Mouse (Mus musculus): ENCODE data around the gene Slc7a15. TPM values are rescaled to one million over a fixed set of nuclear protein-coding genes. Genes with fewer than 3 reads are reported as not detected.

Slc7a15 gene
- polyA plus RNA-seq, 1 experiment = not detected

GRCm38 (mm10) chr12:8635546-8635945, 36.7 kb upstream of the Slc7a15 start:
- no peaks in the 10 kb centered on the region for H3K27me3 ChIP-seq (ENCODE audit: control insufficient read depth, insufficient read depth, low read length)
- no peak overlapping the region for H3K27ac ChIP-seq (ENCODE audit: insufficient read depth, low read length)
- no peaks in the 10 kb centered on the region for H3K36me3 ChIP-seq (ENCODE audit: control insufficient read depth, insufficient read depth, low read length)
- H3K4me1 ChIP-seq (ENCODE audit: control insufficient read depth, insufficient read depth, insufficient read length) = no peaks in the 10 kb centered on the region
- TF ChIP-seq CTCF (IDR thresholded peaks at IDR 0.05; ENCODE audit: extremely low read depth, insufficient read depth, insufficient read length, insufficient replicate concordance) (no peak), POLR2A (IDR thresholded peaks at IDR 0.05; ENCODE audit: low read depth, low read length) (no peak)
- H3K4me3 ChIP-seq (ENCODE audit: extremely low read depth, insufficient read depth, insufficient read length) = no peak overlapping the region
- DNase-seq (ENCODE audit: low read depth in 1 of 2, low spot score in 2 of 2) = no peak
- 100% methylated on average over 4 of the region's 4 CpGs for WGBS

GRCm38 (mm10) chr12:8634306-8634705, 35.4 kb upstream of the Slc7a15 start:
- no peak for DNase-seq (ENCODE audit: low read depth in 1 of 2, low spot score in 2 of 2)
- H3K36me3 ChIP-seq (ENCODE audit: control insufficient read depth, insufficient read depth, low read length) = no peaks in the 10 kb centered on the region
- no peaks in the 10 kb centered on the region for H3K4me1 ChIP-seq (ENCODE audit: control insufficient read depth, insufficient read depth, insufficient read length)
- H3K27me3 ChIP-seq (ENCODE audit: control insufficient read depth, insufficient read depth, low read length) = no peaks in the 10 kb centered on the region
- no peak overlapping the region for H3K27ac ChIP-seq (ENCODE audit: insufficient read depth, low read length)
- TF ChIP-seq CTCF (IDR thresholded peaks at IDR 0.05; ENCODE audit: extremely low read depth, insufficient read depth, insufficient read length, insufficient replicate concordance) (no peak), POLR2A (IDR thresholded peaks at IDR 0.05; ENCODE audit: low read depth, low read length) (no peak)
- 94% methylated on average over 1 of the region's 1 CpGs for WGBS
- H3K4me3 ChIP-seq (ENCODE audit: extremely low read depth, insufficient read depth, insufficient read length) = no peak overlapping the region

- H3K27ac ChIP-seq (ENCODE audit: insufficient read depth, low read length) = no peak overlapping the region
- H3K27me3 ChIP-seq (ENCODE audit: control insufficient read depth, insufficient read depth, low read length) = no peaks in the 10 kb centered on the region
- WGBS = 83% methylated on average over 2 of the region's 2 CpGs
- H3K36me3 ChIP-seq (ENCODE audit: control insufficient read depth, insufficient read depth, low read length) = no peaks in the 10 kb centered on the region
- H3K4me1 ChIP-seq (ENCODE audit: control insufficient read depth, insufficient read depth, insufficient read length) = no peaks in the 10 kb centered on the region
- no peak overlapping the region for H3K4me3 ChIP-seq (ENCODE audit: extremely low read depth, insufficient read depth, insufficient read length)
- TF ChIP-seq POLR2A (IDR thresholded peaks at IDR 0.05; ENCODE audit: low read depth, low read length) (no peak), CTCF (IDR thresholded peaks at IDR 0.05; ENCODE audit: extremely low read depth, insufficient read depth, insufficient read length, insufficient replicate concordance) (no peak)
- DNase-seq (ENCODE audit: low read depth in 1 of 2, low spot score in 2 of 2) = no peak
Observed at GRCm38 (mm10) chr12:8632737-8633365, 34.0 kb upstream of the Slc7a15 start.

GRCm38 (mm10) chr12:8631691-8632090, 32.8 kb upstream of the Slc7a15 start:
- H3K36me3 ChIP-seq (ENCODE audit: control insufficient read depth, insufficient read depth, low read length) = no peaks in the 10 kb centered on the region
- H3K4me1 ChIP-seq (ENCODE audit: control insufficient read depth, insufficient read depth, insufficient read length) = no peaks in the 10 kb centered on the region
- 97% methylated on average over 1 of the region's 1 CpGs for WGBS
- TF ChIP-seq POLR2A (IDR thresholded peaks at IDR 0.05; ENCODE audit: low read depth, low read length) (no peak), CTCF (IDR thresholded peaks at IDR 0.05; ENCODE audit: extremely low read depth, insufficient read depth, insufficient read length, insufficient replicate concordance) (no peak)
- no peak for DNase-seq (ENCODE audit: low read depth in 1 of 2, low spot score in 2 of 2)
- no peaks in the 10 kb centered on the region for H3K27me3 ChIP-seq (ENCODE audit: control insufficient read depth, insufficient read depth, low read length)
- no peak overlapping the region for H3K27ac ChIP-seq (ENCODE audit: insufficient read depth, low read length)
- H3K4me3 ChIP-seq (ENCODE audit: extremely low read depth, insufficient read depth, insufficient read length) = no peak overlapping the region

GRCm38 (mm10) chr12:8629537-8629936, 30.7 kb upstream of the Slc7a15 start:
- no peaks in the 10 kb centered on the region for H3K27me3 ChIP-seq (ENCODE audit: control insufficient read depth, insufficient read depth, low read length)
- H3K27ac ChIP-seq (ENCODE audit: insufficient read depth, low read length) = no peak overlapping the region
- TF ChIP-seq POLR2A (IDR thresholded peaks at IDR 0.05; ENCODE audit: low read depth, low read length) = no peak
- no peak for TF ChIP-seq CTCF (IDR thresholded peaks at IDR 0.05; ENCODE audit: extremely low read depth, insufficient read depth, insufficient read length, insufficient replicate concordance)
- no peaks in the 10 kb centered on the region for H3K4me1 ChIP-seq (ENCODE audit: control insufficient read depth, insufficient read depth, insufficient read length)
- no peak overlapping the region for H3K4me3 ChIP-seq (ENCODE audit: extremely low read depth, insufficient read depth, insufficient read length)
- DNase-seq (ENCODE audit: low read depth in 1 of 2, low spot score in 2 of 2) = no peak
- H3K36me3 ChIP-seq (ENCODE audit: control insufficient read depth, insufficient read depth, low read length) = no peaks in the 10 kb centered on the region
- 100% methylated on average over 6 of the region's 6 CpGs for WGBS

GRCm38 (mm10) chr12:8620678-8621018, 21.8 kb upstream of the Slc7a15 start:
- no peak for DNase-seq (ENCODE audit: low read depth in 1 of 2, low spot score in 2 of 2)
- H3K27ac ChIP-seq (ENCODE audit: insufficient read depth, low read length) = no peak overlapping the region
- no peaks in the 10 kb centered on the region for H3K4me1 ChIP-seq (ENCODE audit: control insufficient read depth, insufficient read depth, insufficient read length)
- no peak for TF ChIP-seq CTCF (IDR thresholded peaks at IDR 0.05; ENCODE audit: extremely low read depth, insufficient read depth, insufficient read length, insufficient replicate concordance)
- TF ChIP-seq POLR2A (IDR thresholded peaks at IDR 0.05; ENCODE audit: low read depth, low read length) = no peak
- 95% methylated on average over 5 of the region's 5 CpGs for WGBS
- no peaks in the 10 kb centered on the region for H3K27me3 ChIP-seq (ENCODE audit: control insufficient read depth, insufficient read depth, low read length)
- no peak overlapping the region for H3K4me3 ChIP-seq (ENCODE audit: extremely low read depth, insufficient read depth, insufficient read length)
- H3K36me3 ChIP-seq (ENCODE audit: control insufficient read depth, insufficient read depth, low read length) = no peaks in the 10 kb centered on the region

GRCm38 (mm10) chr12:8619827-8620677, 21.2 kb upstream of the Slc7a15 start:
- no peak overlapping the region for H3K27ac ChIP-seq (ENCODE audit: insufficient read depth, low read length)
- 93% methylated on average over 9 of the region's 9 CpGs for WGBS
- no peaks in the 10 kb centered on the region for H3K27me3 ChIP-seq (ENCODE audit: control insufficient read depth, insufficient read depth, low read length)
- H3K4me3 ChIP-seq (ENCODE audit: extremely low read depth, insufficient read depth, insufficient read length) = no peak overlapping the region
- no peaks in the 10 kb centered on the region for H3K36me3 ChIP-seq (ENCODE audit: control insufficient read depth, insufficient read depth, low read length)
- H3K4me1 ChIP-seq (ENCODE audit: control insufficient read depth, insufficient read depth, insufficient read length) = no peaks in the 10 kb centered on the region
- TF ChIP-seq POLR2A (IDR thresholded peaks at IDR 0.05; ENCODE audit: low read depth, low read length) (no peak), CTCF (IDR thresholded peaks at IDR 0.05; ENCODE audit: extremely low read depth, insufficient read depth, insufficient read length, insufficient replicate concordance) (no peak)
- no peak for DNase-seq (ENCODE audit: low read depth in 1 of 2, low spot score in 2 of 2)

Measured in spleen, adult 2 months (tissue).